Mouse (Mus musculus): ENCODE results near the gene Cenpb. TPM values are rescaled to one million over a fixed set of nuclear protein-coding genes. Genes with fewer than 3 reads are reported as not detected.

Gene Cenpb
- polyA plus RNA-seq, 1 experiment from 2014 or later, result 11.2 TPM

DNA sequence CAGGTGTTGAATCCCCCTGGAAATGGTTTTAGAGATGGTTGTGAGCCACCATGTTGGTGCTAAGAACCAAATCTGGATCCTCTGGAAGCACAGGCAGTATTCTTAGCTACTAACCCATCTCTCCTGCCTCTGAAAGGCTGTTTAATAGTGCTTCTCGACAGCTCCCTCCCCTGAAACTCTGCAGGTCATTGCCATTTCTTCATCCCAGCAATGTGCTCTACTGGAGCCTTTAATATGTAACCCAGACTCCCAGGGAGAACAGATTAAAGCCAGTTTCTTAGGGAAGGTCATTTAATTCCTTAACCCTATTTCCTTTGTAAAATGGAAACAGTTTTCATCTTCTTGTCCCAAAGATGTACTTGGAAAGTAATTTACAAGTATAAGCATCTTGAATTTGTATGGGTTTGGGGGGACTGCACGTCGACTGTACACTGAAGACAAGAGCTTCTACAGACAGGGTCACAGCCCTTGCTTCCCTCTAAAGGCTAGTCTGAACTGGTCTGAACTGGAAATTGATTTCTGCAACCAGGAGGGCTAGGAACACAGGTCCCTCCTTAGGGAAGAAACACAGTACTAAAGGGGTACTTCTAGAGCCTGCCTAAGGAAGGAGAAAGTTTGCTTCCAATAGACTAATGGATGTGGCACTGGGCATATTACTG, 4.5 kb downstream of the Cenpb start:
- Histone ChIP-seq H3K9ac (no peak overlapping the region), H3K36me3 (peaks cover 24% of the 10 kb centered on the region), H3K9me3 (no peaks in the 10 kb centered on the region), H3K4me1 (peaks cover 63% of the 10 kb centered on the region), H3K27ac (no peak overlapping the region), H3K27me3 (peaks cover 39% of the 10 kb centered on the region), H3K4me3 (no peak overlapping the region), H3K4me2 (replicated peaks) (no peak overlapping the region)
- ATAC-seq (ENCODE audit: low FRiP score, low read depth), result no peak
- 80% methylated on average over 3 of the region's 3 CpGs for WGBS

DNA sequence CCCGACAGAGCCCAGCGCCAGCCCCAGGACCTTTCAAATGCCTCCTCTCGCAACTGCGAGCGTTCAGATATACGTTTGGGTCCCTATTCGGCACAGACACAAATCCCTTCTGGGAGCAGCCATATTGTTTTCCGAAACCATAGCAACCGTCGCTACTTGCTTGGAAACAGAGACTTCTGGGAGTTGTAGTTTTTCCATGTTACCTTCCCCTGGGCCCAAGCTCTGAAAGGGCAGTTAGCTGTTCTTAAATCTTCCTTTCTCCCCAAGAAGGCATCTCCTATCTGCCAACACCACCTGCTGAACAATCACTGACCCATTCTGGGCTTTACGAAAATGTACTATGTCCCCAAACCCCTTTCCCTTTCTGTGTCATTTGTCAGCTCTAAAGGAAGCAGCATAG, 5.2 kb downstream of the Cenpb start:
- peak overlapping the region; percentile 43 for H3K4me3 ChIP-seq
- peak; percentile 51; the same call in 1 of the 2 replicates for ATAC-seq (ENCODE audit: low FRiP score, low read depth)
- 5% methylated on average over 11 of the region's 11 CpGs for WGBS
- no peaks in the 10 kb centered on the region for H3K9me3 ChIP-seq
- peaks cover 63% of the 10 kb centered on the region for H3K4me1 ChIP-seq
- H3K27ac ChIP-seq, result no peak overlapping the region
- H3K27me3 ChIP-seq, result peaks cover 46% of the 10 kb centered on the region
- peak overlapping the region; percentile 80 for H3K4me2 ChIP-seq (replicated peaks)
- peak overlapping the region; percentile 54 for H3K9ac ChIP-seq
- H3K36me3 ChIP-seq, result peaks cover 24% of the 10 kb centered on the region

DNA sequence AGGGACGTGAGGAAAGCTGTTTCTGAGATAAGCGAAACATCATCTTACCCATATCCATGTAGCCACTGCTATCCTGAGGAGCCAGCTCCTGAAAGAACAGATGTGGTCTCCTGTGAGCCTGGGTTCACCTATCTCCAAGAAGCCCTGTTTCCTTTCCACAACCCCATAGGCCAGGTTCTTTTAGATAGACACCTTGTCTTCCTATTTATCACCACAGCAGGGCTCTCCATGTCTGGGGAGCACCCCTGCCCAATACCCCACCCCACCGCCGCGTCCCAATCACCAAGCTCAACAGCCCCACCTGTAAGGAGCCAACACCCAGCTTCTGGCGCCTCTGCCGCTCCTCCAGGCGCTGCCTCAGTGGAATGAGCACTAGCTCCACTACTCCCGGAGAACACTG, 7.5 kb downstream of the Cenpb start:
- H3K9ac ChIP-seq, result no peak overlapping the region
- WGBS, result 42% methylated on average over 9 of the region's 9 CpGs
- no peak for ATAC-seq (ENCODE audit: low FRiP score, low read depth)
- peaks cover 58% of the 10 kb centered on the region for H3K27me3 ChIP-seq
- H3K4me1 ChIP-seq, result peaks cover 42% of the 10 kb centered on the region
- no peak overlapping the region for H3K27ac ChIP-seq
- no peaks in the 10 kb centered on the region for H3K9me3 ChIP-seq
- no peak overlapping the region for H3K4me3 ChIP-seq
- no peak overlapping the region for H3K4me2 ChIP-seq (replicated peaks)
- peaks cover 15% of the 10 kb centered on the region for H3K36me3 ChIP-seq

DNA sequence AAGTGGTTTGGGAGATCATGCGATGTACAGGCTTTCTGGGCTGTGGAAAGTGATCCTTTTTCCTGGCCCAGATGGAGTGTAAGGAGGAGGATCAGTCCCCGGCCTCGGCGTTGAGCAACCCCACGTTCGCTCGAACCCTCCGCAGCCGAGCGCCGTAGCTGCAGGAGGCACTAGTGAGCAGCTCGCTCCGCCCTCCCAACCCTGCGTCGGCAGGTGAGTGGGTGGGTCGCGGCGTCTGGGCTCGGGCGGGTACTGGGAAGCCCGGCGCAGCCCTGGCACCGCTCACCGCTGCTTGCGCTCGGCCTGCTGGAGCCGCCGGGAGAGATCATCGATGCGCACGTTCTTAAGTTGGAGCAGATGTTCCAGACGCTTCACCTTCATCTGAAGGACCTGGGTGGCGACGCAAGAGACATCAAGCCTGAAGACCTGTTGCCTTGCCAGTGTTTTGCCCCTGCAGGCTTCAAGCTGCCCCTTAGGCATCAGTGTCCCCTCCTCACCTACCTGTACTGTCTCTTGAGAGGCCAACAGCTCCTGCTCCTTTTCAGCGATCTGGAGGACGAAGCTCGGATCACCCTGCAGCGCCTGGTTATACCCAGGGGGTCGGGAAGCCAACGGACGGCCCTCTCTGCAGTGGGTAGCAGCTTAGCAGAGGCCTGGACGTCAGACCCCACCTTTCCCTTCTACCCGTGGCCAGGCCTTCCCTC, 8.3 kb downstream of the Cenpb start:
- no peaks in the 10 kb centered on the region for H3K9me3 ChIP-seq
- H3K9ac ChIP-seq, result peak overlapping the region; percentile 54
- peak overlapping the region; percentile 60 for H3K4me2 ChIP-seq (replicated peaks)
- peaks cover 35% of the 10 kb centered on the region for H3K4me1 ChIP-seq
- H3K36me3 ChIP-seq, result peaks cover 9% of the 10 kb centered on the region
- no peak overlapping the region for H3K27ac ChIP-seq
- WGBS, result 3% methylated on average over 43 of the region's 43 CpGs
- peak overlapping the region; percentile 30 for H3K4me3 ChIP-seq
- peaks cover 58% of the 10 kb centered on the region for H3K27me3 ChIP-seq
- no peak for ATAC-seq (ENCODE audit: low FRiP score, low read depth)

DNA sequence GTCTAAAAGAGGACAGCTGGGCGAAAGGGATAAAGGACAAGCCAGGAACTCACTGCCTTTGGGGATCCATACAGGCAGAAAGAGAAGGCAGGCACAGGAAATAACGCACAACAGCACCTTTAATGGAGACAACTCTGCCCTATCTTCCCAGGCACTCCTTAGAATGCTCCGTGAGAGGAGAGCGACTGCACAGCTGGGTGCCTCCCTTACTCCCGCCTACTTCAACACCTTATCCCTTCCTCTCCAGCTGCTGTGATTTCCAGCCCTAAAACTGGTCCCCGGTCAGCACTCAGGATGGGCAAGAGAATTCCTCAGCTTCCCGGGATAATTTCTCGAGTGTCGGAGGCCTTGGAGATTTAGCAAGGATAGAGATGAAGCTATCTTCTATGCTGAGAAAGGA, 8.9 kb downstream of the Cenpb start:
- 10% methylated on average over 9 of the region's 9 CpGs for WGBS
- peak overlapping the region; percentile 54; the same call in 1 of the 2 replicates for H3K9ac ChIP-seq
- H3K4me1 ChIP-seq, result peaks cover 29% of the 10 kb centered on the region
- H3K4me3 ChIP-seq, result peak overlapping the region; percentile 30
- no peak overlapping the region for H3K27ac ChIP-seq
- no peak for ATAC-seq (ENCODE audit: low FRiP score, low read depth)
- H3K9me3 ChIP-seq, result no peaks in the 10 kb centered on the region
- peaks cover 3% of the 10 kb centered on the region; the same call in 1 of the 2 replicates for H3K36me3 ChIP-seq
- peak overlapping the region; percentile 60 for H3K4me2 ChIP-seq (replicated peaks)
- H3K27me3 ChIP-seq, result peaks cover 58% of the 10 kb centered on the region

DNA sequence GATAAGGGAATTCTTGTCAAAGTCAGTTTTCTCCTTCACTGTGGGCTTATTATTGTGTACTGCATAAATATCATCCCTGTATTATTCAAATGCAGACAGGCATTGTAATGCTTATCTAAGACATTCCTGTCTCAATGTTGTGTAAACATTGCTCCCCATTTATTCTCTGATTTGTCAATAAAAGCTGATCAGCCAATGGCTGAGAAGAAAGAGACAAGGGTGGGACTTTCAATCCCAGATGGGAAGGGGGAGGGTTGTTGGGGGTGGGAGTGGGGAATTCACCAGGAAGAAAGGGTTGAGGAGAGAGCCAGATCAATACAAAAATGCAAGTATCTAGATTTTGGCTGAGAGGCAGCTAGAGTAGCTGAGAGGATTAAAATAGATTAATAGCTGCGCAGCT, 11.0 kb downstream of the Cenpb start:
- H3K4me3 ChIP-seq, result no peak overlapping the region
- no peak overlapping the region for H3K9ac ChIP-seq
- peaks cover 5% of the 10 kb centered on the region; the same call in 1 of the 2 replicates for H3K9me3 ChIP-seq
- no peak for ATAC-seq (ENCODE audit: low FRiP score, low read depth)
- H3K27me3 ChIP-seq, result peaks cover 54% of the 10 kb centered on the region
- H3K36me3 ChIP-seq, result no peaks in the 10 kb centered on the region
- H3K27ac ChIP-seq, result no peak overlapping the region
- WGBS, result 52% methylated on average over 1 of the region's 1 CpGs
- peaks cover 18% of the 10 kb centered on the region for H3K4me1 ChIP-seq
- no peak overlapping the region for H3K4me2 ChIP-seq (replicated peaks)

- Histone ChIP-seq H3K36me3 (no peaks in the 10 kb centered on the region), H3K27me3 (peaks cover 45% of the 10 kb centered on the region), H3K9me3 (peaks cover 5% of the 10 kb centered on the region; the same call in 1 of the 2 replicates), H3K4me1 (peaks cover 20% of the 10 kb centered on the region), H3K9ac (no peak overlapping the region), H3K4me2 (replicated peaks) (no peak overlapping the region), H3K4me3 (no peak overlapping the region), H3K27ac (no peak overlapping the region)
- ATAC-seq (ENCODE audit: low FRiP score, low read depth), result no peak
- WGBS, result 84% methylated on average over 6 of the region's 6 CpGs
These were observed 11.9 kb downstream of the Cenpb start for GRCm38 (mm10) chr2:131167984-131168383.

DNA sequence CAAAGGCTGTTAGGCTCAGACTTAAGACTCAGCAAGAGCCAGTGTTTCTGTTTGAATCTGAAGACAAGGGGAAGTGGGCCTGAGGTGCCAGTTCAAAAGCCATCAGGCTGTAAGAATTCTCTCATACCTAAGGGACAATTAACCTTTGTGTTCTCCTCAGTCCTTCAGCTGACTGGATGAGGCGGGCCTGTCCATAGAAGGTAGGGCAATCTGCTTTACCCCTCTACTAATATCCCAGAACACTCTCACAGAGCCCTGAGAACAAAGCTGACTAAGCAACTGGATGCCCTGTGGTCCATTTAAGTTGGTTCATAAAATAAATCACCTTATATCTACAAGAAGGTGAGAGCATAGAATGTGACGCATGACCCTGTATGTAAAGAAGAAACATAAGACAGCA, 13.7 kb downstream of the Cenpb start:
- 88% methylated on average over 2 of the region's 2 CpGs for WGBS
- peaks cover 10% of the 10 kb centered on the region for H3K4me1 ChIP-seq
- no peak overlapping the region for H3K27ac ChIP-seq
- no peaks in the 10 kb centered on the region for H3K36me3 ChIP-seq
- H3K27me3 ChIP-seq, result peaks cover 27% of the 10 kb centered on the region
- H3K9ac ChIP-seq, result no peak overlapping the region
- H3K4me3 ChIP-seq, result no peak overlapping the region
- no peak overlapping the region for H3K4me2 ChIP-seq (replicated peaks)
- ATAC-seq (ENCODE audit: low FRiP score, low read depth), result no peak
- H3K9me3 ChIP-seq, result peaks cover 5% of the 10 kb centered on the region; the same call in 1 of the 2 replicates

DNA sequence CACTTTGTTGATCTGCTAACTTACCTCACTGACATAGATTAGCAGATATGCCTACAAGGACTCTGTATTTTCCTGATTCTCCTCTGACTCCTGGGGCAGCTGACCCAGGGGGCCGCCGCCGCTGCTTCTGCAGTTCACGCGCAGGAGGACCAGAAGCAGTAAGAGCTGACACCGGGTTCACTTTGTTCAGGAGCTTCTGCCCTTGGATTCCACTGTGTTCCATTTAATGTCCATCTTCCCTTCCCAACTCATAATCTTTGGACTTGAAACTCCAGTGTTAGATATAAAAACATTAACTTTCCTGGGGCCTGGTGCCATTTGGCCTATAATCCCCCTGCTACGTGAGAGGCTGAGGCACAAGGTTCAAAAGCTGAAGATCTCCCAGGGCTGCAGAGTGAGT, 15.9 kb downstream of the Cenpb start:
- WGBS, result 65% methylated on average over 7 of the region's 7 CpGs
- no peak overlapping the region for H3K27ac ChIP-seq
- H3K27me3 ChIP-seq, result peaks cover 4% of the 10 kb centered on the region
- H3K9me3 ChIP-seq, result peaks cover 5% of the 10 kb centered on the region; the same call in 1 of the 2 replicates
- ATAC-seq (ENCODE audit: low FRiP score, low read depth), result no peak
- peaks cover 14% of the 10 kb centered on the region for H3K4me1 ChIP-seq
- no peaks in the 10 kb centered on the region for H3K36me3 ChIP-seq
- H3K9ac ChIP-seq, result peak overlapping the region; percentile 39; the same call in 1 of the 2 replicates
- H3K4me3 ChIP-seq, result no peak overlapping the region
- no peak overlapping the region for H3K4me2 ChIP-seq (replicated peaks)

DNA sequence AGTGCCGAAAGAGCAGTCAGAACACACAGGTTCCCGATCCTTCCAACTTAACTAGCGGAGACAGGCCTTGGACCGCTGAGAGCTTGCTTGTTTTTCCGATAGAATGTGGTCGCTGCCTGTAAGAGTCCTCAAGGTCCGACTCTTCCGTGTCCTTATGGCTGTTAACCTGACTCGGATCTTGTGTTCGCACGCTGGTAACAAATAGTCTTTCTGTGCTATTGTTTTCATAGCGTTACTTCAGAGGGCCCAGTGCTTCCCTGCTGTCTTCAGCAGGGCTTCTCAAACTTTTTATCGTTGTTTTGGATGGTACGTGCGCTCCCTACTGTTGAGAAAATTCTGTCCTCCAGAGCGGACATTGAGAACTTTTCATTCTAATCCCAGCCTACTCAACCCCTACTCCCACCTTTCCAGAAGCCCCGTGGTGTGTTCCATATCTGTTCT, 19.2 kb downstream of the Cenpb start:
- H3K27me3 ChIP-seq, result no peaks in the 10 kb centered on the region

GRCm38 (mm10) chr2:131159938-131160581, 19.8 kb downstream of the Cenpb start, which contains the start of gene 1700037H04Rik:
TSS of gene 1700037H04Rik (minus strand) at chr2:131160081.
- peak within 1 kb of the TSS; percentile 95 for H3K4me2 ChIP-seq (replicated peaks)
- under 1% methylated on average over 54 of the region's 54 CpGs for WGBS
- peak within 1 kb of the TSS; percentile 86 for H3K27ac ChIP-seq
- peaks cover 5% of the 10 kb centered on the region for H3K36me3 ChIP-seq
- H3K9ac ChIP-seq, result peak within 1 kb of the TSS; percentile 86
- H3K9me3 ChIP-seq, result 0 out of 2 replicates have a peak, but pooled peaks cover 3% of the 10 kb centered on the region
- H3K4me1 ChIP-seq, result peaks cover 30% of the 10 kb centered on the region
- ATAC-seq (ENCODE audit: low FRiP score, low read depth), result peak; percentile 98
- H3K4me3 ChIP-seq, result peak within 1 kb of the TSS; percentile 77
- H3K27me3 ChIP-seq, result no peaks in the 10 kb centered on the region

More for the DNA sequence above, 19.2 kb downstream of the Cenpb start:
- WGBS, result under 1% methylated on average over 17 of the region's 17 CpGs
- H3K9ac ChIP-seq, result peak overlapping the region; percentile 86
- H3K27ac ChIP-seq, result peak overlapping the region; percentile 86
- H3K4me1 ChIP-seq, result peaks cover 30% of the 10 kb centered on the region
- H3K36me3 ChIP-seq, result no peaks in the 10 kb centered on the region
- peaks cover 5% of the 10 kb centered on the region; the same call in 1 of the 2 replicates for H3K9me3 ChIP-seq
- 0 out of 2 replicates have a peak, but pooled peaks have one; percentile 0 for ATAC-seq (ENCODE audit: low FRiP score, low read depth)
- H3K4me3 ChIP-seq, result peak overlapping the region; percentile 77
- H3K4me2 ChIP-seq (replicated peaks), result peak overlapping the region; percentile 95

- peak overlapping the region; percentile 77 for H3K4me3 ChIP-seq
- H3K27me3 ChIP-seq, result no peaks in the 10 kb centered on the region
- no peaks in the 10 kb centered on the region for H3K9me3 ChIP-seq
- H3K4me1 ChIP-seq, result peaks cover 30% of the 10 kb centered on the region
- peak overlapping the region; percentile 83 for H3K9ac ChIP-seq
- under 1% methylated on average over 18 of the region's 18 CpGs for WGBS
- peaks cover 10% of the 10 kb centered on the region for H3K36me3 ChIP-seq
- peak overlapping the region; percentile 95 for H3K4me2 ChIP-seq (replicated peaks)
- H3K27ac ChIP-seq, result peak overlapping the region; percentile 59; the same call in 1 of the 2 replicates
- peak; percentile 69 for ATAC-seq (ENCODE audit: low FRiP score, low read depth)
These were observed 20.4 kb downstream of the Cenpb start for GRCm38 (mm10) chr2:131159491-131159910.
